Mouse (Mus musculus) MEL-GATA-1-ER (cell line): ENCODE results near the gene Tenm4.
A peak's percentile ranks its signal among the peaks of the same experiment; 100 is the strongest.

Experiments
- DNase-seq: peaks from one replicate; pipeline ENCODE4 v3.0.0-alpha.2; 2012; ENCODE audit warnings: low read depth; ENCODE audit errors: extremely low read depth

Tenm4 gene

GRCm38 (mm10) chr7:96802216-96802615 is 631.2 kb downstream of the Tenm4 start:
- DNase-seq: no peak

- no peak for DNase-seq
These were observed 635.5 kb downstream of the Tenm4 start for GRCm38 (mm10) chr7:96806561-96806960.

GRCm38 (mm10) chr7:96807281-96808058 is 636.4 kb downstream of the Tenm4 start:
- DNase-seq: no peak

GRCm38 (mm10) chr7:96808059-96808646 is 637.1 kb downstream of the Tenm4 start:
- DNase-seq: no peak

- no peak for DNase-seq
These were observed 640.6 kb downstream of the Tenm4 start for GRCm38 (mm10) chr7:96811691-96812090.

GRCm38 (mm10) chr7:96813036-96813435 is 642.0 kb downstream of the Tenm4 start:
- no peak for DNase-seq

GRCm38 (mm10) chr7:96813497-96814400 is 642.7 kb downstream of the Tenm4 start:
- DNase-seq: no peak

GRCm38 (mm10) chr7:96814581-96814980 is 643.5 kb downstream of the Tenm4 start:
- DNase-seq: no peak

- DNase-seq: no peak
These were observed 646.1 kb downstream of the Tenm4 start for GRCm38 (mm10) chr7:96817030-96817674.

GRCm38 (mm10) chr7:96818236-96818916 is 647.3 kb downstream of the Tenm4 start:
- no peak for DNase-seq

GRCm38 (mm10) chr7:96819538-96819937 is 648.5 kb downstream of the Tenm4 start:
- no peak for DNase-seq

GRCm38 (mm10) chr7:96820343-96820742 is 649.3 kb downstream of the Tenm4 start:
- DNase-seq: no peak

GRCm38 (mm10) chr7:96826101-96826500 is 655.1 kb downstream of the Tenm4 start:
- peak; percentile 13 for DNase-seq

GRCm38 (mm10) chr7:96826672-96827071 is 655.6 kb downstream of the Tenm4 start:
- no peak for DNase-seq

GRCm38 (mm10) chr7:96832551-96832950 is 661.5 kb downstream of the Tenm4 start:
- DNase-seq: no peak

- DNase-seq: no peak
These were observed 662.0 kb downstream of the Tenm4 start for GRCm38 (mm10) chr7:96833012-96833411.

GRCm38 (mm10) chr7:96834681-96835289 is 663.7 kb downstream of the Tenm4 start:
- DNase-seq: no peak

GRCm38 (mm10) chr7:96835313-96835712 is 664.3 kb downstream of the Tenm4 start:
- DNase-seq: no peak

GRCm38 (mm10) chr7:96838271-96838841 is 667.3 kb downstream of the Tenm4 start:
- no peak for DNase-seq

GRCm38 (mm10) chr7:96838926-96839325 is 667.9 kb downstream of the Tenm4 start:
- DNase-seq: no peak
